Mouse (Mus musculus) neural tube, embryonic 14.5 days (tissue): ENCODE measurements around the gene Gm21094. TPM values are rescaled to one million over a fixed set of nuclear protein-coding genes. Genes with fewer than 3 reads are reported as not detected.
"Not testable (repeated sequence)": the region's sequence is repeated elsewhere in the genome, so short reads cannot be mapped to it uniquely, and the experiment has no call there.

Experiments used
- ATAC-seq: fragments of 200-750 bp; cut with Nextera tagmentation; 2 replicates; pipeline ENCODE4 v1.8.0; 2017; ENCODE audit warnings: low read depth, mild to moderate bottlenecking, moderate TSS enrichment, moderate library complexity
- H3K27ac ChIP-seq: fragments of 300-500 bp; sonication (generic); 2 replicates; pipeline ENCODE4 v1.5.1; 2014; ENCODE audit warnings: low read depth, mild to moderate bottlenecking, control low read depth, low read length, moderate library complexity, mixed read lengths
- H3K27me3 ChIP-seq: fragments of 300-500 bp; sonication (generic); 2 replicates; pipeline ENCODE4 v1.6.1; 2014; ENCODE audit warnings: low read length; ENCODE audit not compliant: control insufficient read depth, insufficient read depth
- H3K36me3 ChIP-seq: fragments of 300-500 bp; sonication (generic); 2 replicates; pipeline ENCODE4 v1.6.1; 2014; ENCODE audit warnings: low read length, mixed read lengths; ENCODE audit not compliant: control insufficient read depth, insufficient read depth
- H3K4me1 ChIP-seq: fragments of 300-500 bp; sonication (generic); 2 replicates; pipeline ENCODE4 v1.6.1; 2014; ENCODE audit warnings: low read length; ENCODE audit not compliant: control insufficient read depth, insufficient read depth
- H3K4me2 ChIP-seq: fragments of 300-500 bp; sonication (generic); 2 replicates; pipeline ENCODE4 v1.6.1; 2014; ENCODE audit warnings: mild to moderate bottlenecking, low read depth, low read length, control low read depth
- H3K4me3 ChIP-seq: fragments of 300-500 bp; sonication (generic); 2 replicates; pipeline ENCODE4 v1.5.1; 2014; ENCODE audit warnings: low read depth, low read length, control low read depth, mixed read lengths
- H3K9ac ChIP-seq: fragments of 300-500 bp; sonication (generic); replicated peaks from 2 replicates; pipeline ENCODE4 v1.6.1; 2014; ENCODE audit warnings: low read depth, mild to moderate bottlenecking, control low read depth, low read length, mixed read lengths
- H3K9me3 ChIP-seq: fragments of 300-500 bp; sonication (generic); 2 replicates; pipeline ENCODE4 v1.6.1; 2016; ENCODE audit warnings: low read length; ENCODE audit not compliant: control insufficient read depth
- WGBS: fragments of 180-500 bp; shearing (Covaris S2); extraction: QIAGEN DNeasy Blood & Tissue Kit; methylation state at CpG from one replicate; pipeline ENCODE4 v1.1.7; 2014; 5-methylcytosine and 5-hydroxymethylcytosine counted together
- polyA plus RNA-seq: library from polyadenylated mRNA; unstranded; fragments of >200 nt; fragmentation: Nextera tagmentation; extraction: Ambion mirVana; gene quantifications from 2 replicates; pipeline ENCODE4 v1.2.1, GENCODE M21; 2014

Gene Gm21094
- polyA plus RNA-seq: not detected in 2 replicates

DNA sequence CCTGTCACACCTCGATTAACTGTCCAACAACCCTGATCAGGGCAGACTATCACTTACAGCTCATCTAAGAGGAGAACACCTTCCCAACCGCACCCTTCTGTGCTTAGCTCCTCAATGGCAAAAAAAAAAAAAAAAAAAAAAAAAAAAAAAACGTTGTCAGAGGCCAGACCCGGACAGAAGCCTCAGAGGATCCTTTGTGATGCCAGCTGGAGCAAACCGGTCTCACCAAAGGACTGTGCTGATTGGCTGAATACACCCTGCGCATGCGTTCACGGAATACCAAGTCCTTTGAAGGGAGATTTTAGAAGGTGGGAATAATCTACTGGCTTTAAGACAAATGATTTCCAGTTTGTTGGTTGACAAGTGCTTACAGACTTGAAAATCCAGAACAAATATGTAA, at the start of gene Gm21094:
Gm21094 (minus strand) TSS at position 101 of the 400 bp plus-strand sequence.
- WGBS: no CpG with 5 or more reads among the region's 8 CpGs
- H3K27me3 ChIP-seq, H3K27ac ChIP-seq, H3K9me3 ChIP-seq, H3K4me3 ChIP-seq, H3K9ac ChIP-seq, H3K36me3 ChIP-seq, ATAC-seq, H3K4me1 ChIP-seq, H3K4me2 ChIP-seq: not testable (repeated sequence)
